Mouse (Mus musculus) ES-E14 (cell line): ENCODE measurements around the gene Hist1h4a.

ENCODE experiments used
- HCFC1 ChIP-seq: IDR thresholded peaks from 2 replicates; pipeline ENCODE4 v1.6.1; 2012; ENCODE audit warnings: low read length, inconsistent platforms, borderline replicate concordance; ENCODE audit not compliant: insufficient read depth
- MAFK ChIP-seq: IDR thresholded peaks from 2 replicates; pipeline ENCODE4 v1.6.1; 2014; ENCODE audit warnings: mild to moderate bottlenecking, low read depth, low read length, inconsistent platforms; ENCODE audit not compliant: insufficient read depth
- ZNF384 ChIP-seq: IDR thresholded peaks from 2 replicates; pipeline ENCODE4 v1.6.1; 2012; ENCODE audit warnings: low read depth, low read length, inconsistent platforms

GRCm38 (mm10) chr13:23740910-23741309 lies 20.1 kb downstream of the Hist1h4a start:
- TF ChIP-seq ZNF384 (no peak), HCFC1 (no peak), MAFK (no peak)
